Mouse (Mus musculus) kidney, embryonic 16.5 days (tissue): Measurements from ENCODE around the gene Ttll13. TPM values are rescaled to one million over a fixed set of nuclear protein-coding genes. Genes with fewer than 3 reads are reported as not detected.

Experiments
- ATAC-seq: fragments of 200-750 bp; cut with Nextera tagmentation; 2 replicates; pipeline ENCODE4 v1.8.0; 2017; ENCODE audit warnings: moderate TSS enrichment; ENCODE audit not compliant: low FRiP score, low TSS enrichment
- H3K27ac ChIP-seq: fragments of 300-500 bp; sonication (generic); 2 replicates; pipeline ENCODE4 v1.5.1; 2014; ENCODE audit warnings: low read length
- H3K27me3 ChIP-seq: fragments of 300-500 bp; sonication (generic); 2 replicates; pipeline ENCODE4 v1.6.1; 2014; ENCODE audit warnings: low read length, control low read depth, mixed read lengths; ENCODE audit not compliant: insufficient read depth
- H3K36me3 ChIP-seq: fragments of 300-500 bp; sonication (generic); 2 replicates; pipeline ENCODE4 v1.6.1; 2014; ENCODE audit warnings: low read length, control low read depth, mixed read lengths; ENCODE audit not compliant: insufficient read depth
- H3K4me1 ChIP-seq: fragments of 300-500 bp; sonication (generic); 2 replicates; pipeline ENCODE4 v1.6.1; 2014; ENCODE audit warnings: low read length, control low read depth, mixed read lengths; ENCODE audit not compliant: insufficient read depth
- H3K4me2 ChIP-seq: fragments of 300-500 bp; sonication (generic); replicated peaks from 2 replicates; pipeline ENCODE4 v1.6.1; 2014; ENCODE audit warnings: low read depth, low read length
- H3K4me3 ChIP-seq: fragments of 300-500 bp; sonication (generic); 2 replicates; pipeline ENCODE4 v1.5.1; 2014; ENCODE audit warnings: mild to moderate bottlenecking, low read length
- H3K9ac ChIP-seq: fragments of 300-500 bp; sonication (generic); replicated peaks from 2 replicates; pipeline ENCODE4 v1.6.1; 2014; ENCODE audit warnings: low read length
- H3K9me3 ChIP-seq: fragments of 300-500 bp; sonication (generic); 2 replicates; pipeline ENCODE4 v1.6.1; 2016; ENCODE audit warnings: low read length, control low read depth
- WGBS: fragments of 180-500 bp; shearing (Covaris S2); extraction: QIAGEN DNeasy Blood & Tissue Kit; methylation state at CpG from one replicate; pipeline ENCODE4 v1.1.7; 2014; 5-methylcytosine and 5-hydroxymethylcytosine counted together
- polyA plus RNA-seq: library from polyadenylated mRNA; unstranded; fragments of >200 nt; fragmentation: Nextera tagmentation; extraction: Ambion mirVana; gene quantifications from 2 replicates; pipeline ENCODE4 v1.2.1, GENCODE M21; 2015

Gene Ttll13
- polyA plus RNA-seq, 1 experiment from 2014 or later: 1.4 TPM

- no peak for ATAC-seq
- Histone ChIP-seq H3K4me3 (no peak overlapping the region), H3K9ac (no peak overlapping the region), H3K36me3 (peaks cover 12% of the 10 kb centered on the region; the same call in 1 of the 2 replicates), H3K9me3 (no peaks in the 10 kb centered on the region), H3K27me3 (no peaks in the 10 kb centered on the region), H3K27ac (no peak overlapping the region), H3K4me1 (peaks cover 47% of the 10 kb centered on the region), H3K4me2 (no peak overlapping the region)
- WGBS: 84% methylated on average over 4 of the region's 4 CpGs
These were observed 35.2 kb upstream of the Ttll13 start for GRCm38 (mm10) chr7:80210982-80211381.

DNA sequence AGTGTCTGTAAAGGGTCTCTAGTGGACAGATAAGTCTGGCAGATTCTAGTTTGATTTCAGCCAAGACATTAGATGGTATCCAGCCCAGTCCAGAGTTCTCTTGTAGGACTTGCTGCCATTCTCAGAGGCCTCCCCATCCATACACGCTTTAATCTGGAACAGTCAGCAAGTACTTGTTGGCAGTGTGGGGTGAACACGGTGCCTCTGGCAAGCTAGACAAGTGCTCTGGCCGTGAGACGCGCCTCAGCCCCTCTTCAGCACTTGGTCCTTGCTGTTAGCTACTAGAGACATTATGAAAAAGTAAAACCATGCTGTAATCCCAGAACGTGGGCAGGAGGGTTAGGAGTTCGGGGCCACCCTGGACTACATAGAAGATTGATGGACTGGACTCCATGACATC, 32.6 kb upstream of the Ttll13 start:
- no peak for ATAC-seq
- Histone ChIP-seq H3K36me3 (peaks cover 30% of the 10 kb centered on the region), H3K4me2 (no peak overlapping the region), H3K4me1 (peaks cover 21% of the 10 kb centered on the region), H3K9ac (no peak overlapping the region), H3K27ac (no peak overlapping the region), H3K9me3 (no peaks in the 10 kb centered on the region), H3K27me3 (no peaks in the 10 kb centered on the region), H3K4me3 (no peak overlapping the region)
- 92% methylated on average over 7 of the region's 7 CpGs for WGBS

DNA sequence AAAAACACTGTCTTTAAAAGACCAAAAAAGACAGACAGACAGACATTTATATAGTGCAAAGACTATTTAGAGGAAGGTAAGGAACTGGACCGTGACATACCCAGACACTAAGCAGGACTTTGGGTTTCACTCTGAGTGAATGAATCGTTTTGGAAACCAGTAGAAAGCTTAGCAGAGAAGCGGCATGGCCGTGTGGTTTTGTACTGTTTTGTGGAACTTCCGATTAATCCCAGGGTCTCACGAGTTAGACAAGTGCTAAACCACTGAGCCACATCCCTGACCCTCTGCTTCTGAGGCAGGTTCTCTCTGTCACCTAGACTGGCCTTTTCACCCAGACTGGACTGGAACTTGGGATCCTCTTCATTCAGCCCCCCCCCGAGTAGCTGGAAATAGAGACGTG, 31.7 kb upstream of the Ttll13 start:
- H3K36me3 ChIP-seq: peaks cover 39% of the 10 kb centered on the region
- no peak overlapping the region for H3K4me2 ChIP-seq
- no peaks in the 10 kb centered on the region for H3K27me3 ChIP-seq
- peaks cover 12% of the 10 kb centered on the region for H3K4me1 ChIP-seq
- 83% methylated on average over 8 of the region's 8 CpGs for WGBS
- H3K9ac ChIP-seq: no peak overlapping the region
- H3K4me3 ChIP-seq: no peak overlapping the region
- H3K9me3 ChIP-seq: no peaks in the 10 kb centered on the region
- H3K27ac ChIP-seq: no peak overlapping the region
- no peak for ATAC-seq

DNA sequence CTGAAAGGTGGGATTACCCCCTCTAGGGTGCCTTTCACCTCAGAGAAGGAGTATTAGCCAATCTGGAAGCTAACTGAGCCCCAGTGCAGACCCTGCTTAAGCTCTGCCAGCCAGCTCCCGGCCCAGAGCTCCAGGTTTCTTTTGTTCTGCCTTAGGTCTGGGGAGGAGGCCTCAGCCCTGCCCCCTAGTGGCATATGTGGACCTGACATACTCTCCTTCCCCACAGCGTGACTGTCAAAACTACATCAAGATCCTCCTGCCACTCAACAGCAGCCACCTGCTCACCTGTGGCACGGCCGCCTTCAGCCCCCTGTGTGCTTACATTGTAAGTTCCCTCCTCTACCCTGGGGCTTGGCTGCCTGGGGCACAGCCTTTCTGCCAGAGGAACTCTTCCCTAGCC, 30.8 kb upstream of the Ttll13 start:
- WGBS: 32% methylated on average over 4 of the region's 4 CpGs
- Histone ChIP-seq H3K27me3 (no peaks in the 10 kb centered on the region), H3K4me2 (no peak overlapping the region), H3K9me3 (no peaks in the 10 kb centered on the region), H3K4me3 (no peak overlapping the region), H3K27ac (no peak overlapping the region), H3K9ac (peak overlapping the region; percentile 44), H3K4me1 (0 out of 2 replicates have a peak, but pooled peaks cover 3% of the 10 kb centered on the region), H3K36me3 (peaks cover 48% of the 10 kb centered on the region)
- ATAC-seq: peak; percentile 79

- no peaks in the 10 kb centered on the region for H3K9me3 ChIP-seq
- no peaks in the 10 kb centered on the region for H3K4me1 ChIP-seq
- H3K9ac ChIP-seq: peak overlapping the region; percentile 10; the same call in 1 of the 2 replicates
- 0 out of 2 replicates have a peak, but pooled peaks have one; percentile 21 for ATAC-seq
- WGBS: 73% methylated on average over 8 of the region's 8 CpGs
- no peak overlapping the region for H3K27ac ChIP-seq
- no peaks in the 10 kb centered on the region for H3K27me3 ChIP-seq
- peaks cover 58% of the 10 kb centered on the region for H3K36me3 ChIP-seq
- H3K4me3 ChIP-seq: no peak overlapping the region
- H3K4me2 ChIP-seq: no peak overlapping the region
These were observed 29.6 kb upstream of the Ttll13 start for GRCm38 (mm10) chr7:80216566-80216965.

DNA sequence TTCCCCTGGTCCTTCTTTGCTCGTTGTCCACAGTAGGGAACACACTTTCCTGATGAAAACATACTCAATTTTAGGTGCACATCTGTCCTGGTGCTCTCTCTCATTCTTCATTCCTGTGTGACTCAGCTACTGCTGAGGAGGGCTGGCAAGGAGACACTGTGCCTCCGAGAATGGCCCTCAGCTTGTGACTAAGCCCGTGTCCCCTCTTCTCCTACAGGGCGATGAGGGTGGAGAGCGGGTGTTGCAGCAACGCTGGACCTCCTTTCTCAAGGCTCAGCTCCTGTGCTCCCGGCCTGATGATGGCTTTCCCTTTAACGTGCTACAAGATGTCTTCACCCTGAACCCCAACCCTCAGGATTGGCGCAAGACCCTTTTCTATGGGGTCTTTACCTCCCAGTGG, 27.5 kb upstream of the Ttll13 start:
- no peak overlapping the region for H3K9ac ChIP-seq
- 96% methylated on average over 9 of the region's 9 CpGs for WGBS
- H3K4me1 ChIP-seq: no peaks in the 10 kb centered on the region
- H3K27ac ChIP-seq: no peak overlapping the region
- peaks cover 56% of the 10 kb centered on the region for H3K36me3 ChIP-seq
- ATAC-seq: no peak
- H3K4me2 ChIP-seq: no peak overlapping the region
- H3K27me3 ChIP-seq: no peaks in the 10 kb centered on the region
- no peaks in the 10 kb centered on the region for H3K9me3 ChIP-seq
- no peak overlapping the region for H3K4me3 ChIP-seq

DNA sequence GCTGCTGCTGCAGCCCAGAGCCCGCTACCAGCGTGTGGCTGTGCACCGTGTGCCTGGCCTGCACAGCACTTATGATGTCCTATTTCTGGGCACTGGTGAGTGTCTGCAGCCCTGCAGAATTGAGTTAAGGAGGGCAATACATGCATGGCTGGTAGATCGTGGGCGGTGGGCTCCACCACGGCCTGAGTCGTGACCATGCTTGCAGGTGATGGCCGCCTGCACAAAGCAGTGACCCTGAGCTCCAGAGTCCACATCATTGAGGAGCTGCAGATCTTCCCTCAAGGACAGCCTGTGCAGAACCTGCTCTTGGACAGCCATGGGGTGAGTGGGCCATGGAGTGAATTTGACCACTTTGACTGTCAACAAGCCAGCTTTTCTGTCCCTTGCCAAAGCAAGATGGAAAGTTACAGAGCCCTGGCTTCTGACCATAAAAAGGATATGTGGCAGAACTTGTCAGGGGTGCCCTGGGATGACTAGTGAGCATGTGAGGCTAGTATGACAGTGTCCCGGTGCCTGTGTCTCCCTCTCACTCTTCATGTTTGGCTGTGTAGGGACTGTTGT, 25.9 kb upstream of the Ttll13 start:
- Histone ChIP-seq H3K27me3 (no peaks in the 10 kb centered on the region), H3K9me3 (no peaks in the 10 kb centered on the region), H3K27ac (no peak overlapping the region), H3K4me3 (no peak overlapping the region), H3K4me1 (no peaks in the 10 kb centered on the region), H3K9ac (no peak overlapping the region), H3K4me2 (no peak overlapping the region), H3K36me3 (peaks cover 72% of the 10 kb centered on the region)
- ATAC-seq: no peak
- WGBS: 92% methylated on average over 9 of the region's 9 CpGs

DNA sequence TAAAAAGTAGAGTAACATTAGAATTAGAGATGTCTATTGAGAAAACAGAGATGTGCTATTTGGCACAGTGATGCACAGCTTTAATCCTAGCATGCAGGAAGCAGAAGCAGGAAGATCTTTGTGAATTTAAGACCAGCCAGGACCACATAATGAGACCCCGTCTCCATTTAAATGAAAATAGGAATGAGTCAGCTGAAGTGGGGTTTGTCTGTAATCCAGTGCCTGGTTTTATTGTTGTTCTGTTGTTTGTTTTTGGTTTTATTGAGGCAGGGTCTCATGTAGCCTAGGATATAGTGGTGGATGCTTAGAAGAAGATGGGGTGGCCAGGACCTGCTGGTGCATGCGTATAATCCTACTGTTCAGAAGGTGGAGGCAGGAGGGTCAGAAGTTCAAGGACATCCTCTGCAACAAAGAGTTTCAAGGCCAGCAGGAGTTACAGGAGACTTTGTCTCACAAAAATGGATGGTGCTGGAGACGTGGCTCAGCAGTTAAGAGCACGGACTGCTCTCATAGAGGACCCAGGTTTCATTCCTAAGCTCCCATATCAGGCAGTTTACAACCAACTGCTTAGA, 24.9 kb upstream of the Ttll13 start:
- Histone ChIP-seq H3K9ac (no peak overlapping the region), H3K4me2 (no peak overlapping the region), H3K36me3 (peaks cover 69% of the 10 kb centered on the region), H3K27me3 (no peaks in the 10 kb centered on the region), H3K4me1 (no peaks in the 10 kb centered on the region), H3K4me3 (no peak overlapping the region), H3K27ac (no peak overlapping the region), H3K9me3 (no peaks in the 10 kb centered on the region)
- ATAC-seq: no peak
- 87% methylated on average over 4 of the region's 4 CpGs for WGBS

- Histone ChIP-seq H3K27me3 (no peaks in the 10 kb centered on the region), H3K4me3 (no peak overlapping the region), H3K27ac (no peak overlapping the region), H3K4me1 (peaks cover 23% of the 10 kb centered on the region), H3K9me3 (no peaks in the 10 kb centered on the region), H3K4me2 (no peak overlapping the region), H3K9ac (no peak overlapping the region), H3K36me3 (peaks cover 28% of the 10 kb centered on the region)
- WGBS: 93% methylated on average over 4 of the region's 4 CpGs
- ATAC-seq: no peak
These were observed 19.1 kb upstream of the Ttll13 start for GRCm38 (mm10) chr7:80227065-80227464.

DNA sequence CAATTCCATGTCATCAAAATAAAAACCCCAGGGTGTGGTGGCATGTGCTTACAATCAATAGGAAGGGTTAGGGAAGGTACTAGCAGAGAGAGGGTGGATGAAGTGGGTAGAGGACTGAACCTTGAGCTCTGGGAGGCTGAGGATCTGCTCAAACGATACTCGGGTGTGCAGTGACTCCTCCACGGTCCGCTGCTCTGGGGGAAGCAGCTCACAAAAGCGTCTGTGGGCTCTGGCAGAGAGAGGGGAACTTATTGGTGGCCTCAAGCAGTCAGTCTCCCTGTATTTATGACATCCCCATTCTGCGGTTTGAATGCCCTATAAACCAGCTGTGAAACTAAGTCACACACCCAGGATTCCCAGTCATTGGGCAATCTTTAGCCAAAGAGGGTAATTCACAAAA, 16.0 kb upstream of the Ttll13 start:
- 0 out of 2 replicates have a peak overlapping the region, but pooled peaks have one; percentile 27 for H3K9ac ChIP-seq
- peaks cover 30% of the 10 kb centered on the region for H3K4me1 ChIP-seq
- 0 out of 2 replicates have a peak overlapping the region, but pooled peaks have one; percentile 74 for H3K4me2 ChIP-seq
- ATAC-seq: no peak
- no peaks in the 10 kb centered on the region for H3K27me3 ChIP-seq
- 30% methylated on average over 6 of the region's 6 CpGs for WGBS
- 0 out of 2 replicates have a peak overlapping the region, but pooled peaks have one; percentile 8 for H3K27ac ChIP-seq
- peaks cover 9% of the 10 kb centered on the region for H3K36me3 ChIP-seq
- H3K9me3 ChIP-seq: no peaks in the 10 kb centered on the region
- no peak overlapping the region for H3K4me3 ChIP-seq
